Mouse (Mus musculus) cerebellum, adult (tissue): ENCODE data around the gene Vgll4.

Source experiments
- ATAC-seq: cut with Nextera tagmentation; 2 replicates; pipeline ENCODE4 v1.9.2; 2017; ENCODE audit warnings: mild to moderate bottlenecking, moderate library complexity, mixed read lengths; ENCODE audit not compliant: insufficient number of reproducible peaks, low FRiP score, low TSS enrichment

The Vgll4 gene

DNA sequence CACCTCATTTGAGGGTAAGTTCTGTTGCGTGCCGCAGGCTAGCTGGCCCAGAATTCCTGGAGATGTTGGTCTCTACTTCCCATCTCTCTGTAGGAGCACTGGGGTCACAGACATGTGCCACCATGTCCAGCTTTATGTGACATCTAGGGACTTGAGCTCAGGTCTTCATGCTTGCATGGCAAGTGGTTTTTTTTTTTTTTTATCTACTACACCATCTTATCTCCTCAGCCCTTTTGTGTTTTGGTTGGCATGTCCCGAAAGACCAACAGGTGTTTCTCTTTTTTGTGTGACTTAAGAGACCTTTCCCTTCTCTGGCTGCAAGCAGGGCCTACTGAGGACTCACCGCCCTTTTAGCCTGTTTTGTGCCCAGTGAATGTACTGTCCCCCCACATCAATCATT lies 113.3 kb downstream of the Vgll4 start:
- no peak for ATAC-seq

DNA sequence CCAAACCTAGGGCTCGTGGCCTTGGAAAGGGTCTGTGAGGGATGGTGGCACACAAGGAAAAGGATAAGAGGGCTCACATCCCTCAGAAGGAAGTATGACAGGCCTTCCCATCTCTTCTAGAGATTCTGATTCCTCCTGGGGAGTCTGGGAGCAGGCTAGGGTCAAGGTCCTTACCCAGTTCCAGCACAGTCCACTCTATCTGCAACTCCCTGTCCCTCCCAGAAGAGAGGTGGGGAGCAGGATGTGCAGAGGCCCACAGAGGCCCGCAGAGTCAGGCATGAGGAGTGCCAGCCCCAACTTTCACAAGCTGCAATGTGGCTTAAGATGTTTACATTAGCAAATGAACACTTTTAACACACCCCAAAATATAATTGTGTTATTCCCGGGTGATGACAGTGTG lies 114.2 kb downstream of the Vgll4 start:
- ATAC-seq, result no peak

DNA sequence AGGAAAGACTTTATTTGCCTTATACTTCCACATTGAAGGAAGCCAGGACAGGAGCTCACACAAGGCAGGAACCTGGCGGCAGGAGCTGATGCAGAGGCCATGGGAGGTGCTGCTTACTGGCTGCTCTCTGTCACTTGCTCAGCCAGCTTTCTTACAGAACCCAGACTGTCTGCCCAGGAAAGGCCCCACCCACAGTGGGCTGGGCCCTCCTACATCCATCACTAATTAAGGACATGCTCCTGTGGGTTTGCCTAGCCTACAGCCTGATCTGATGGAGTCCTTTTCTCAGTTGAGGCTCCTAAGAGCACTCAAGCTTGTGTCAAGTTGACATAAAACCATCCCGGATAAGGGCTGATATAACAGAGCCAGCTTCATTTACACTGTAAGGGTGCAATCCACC lies 115.4 kb downstream of the Vgll4 start:
- ATAC-seq, result no peak

DNA sequence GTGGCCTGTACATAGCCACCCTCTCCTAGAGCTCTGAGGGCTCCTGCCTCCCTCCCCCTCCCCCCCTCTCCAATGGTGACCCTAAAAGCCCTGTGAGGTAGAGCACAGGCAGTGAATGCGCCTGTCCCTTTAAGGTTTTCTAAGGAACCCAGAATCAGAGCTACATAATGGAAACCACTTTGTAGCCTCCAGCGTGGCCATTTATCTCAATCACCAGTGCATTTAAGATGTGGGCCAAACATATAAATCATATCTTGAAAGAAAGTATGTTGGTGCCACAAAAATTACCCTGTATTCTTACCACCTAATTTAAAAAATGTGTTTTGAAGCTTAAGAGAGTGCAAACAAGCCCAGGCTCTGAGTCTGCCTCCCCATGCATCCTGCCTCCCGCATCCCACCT lies 117.1 kb downstream of the Vgll4 start:
- ATAC-seq, result no peak

DNA sequence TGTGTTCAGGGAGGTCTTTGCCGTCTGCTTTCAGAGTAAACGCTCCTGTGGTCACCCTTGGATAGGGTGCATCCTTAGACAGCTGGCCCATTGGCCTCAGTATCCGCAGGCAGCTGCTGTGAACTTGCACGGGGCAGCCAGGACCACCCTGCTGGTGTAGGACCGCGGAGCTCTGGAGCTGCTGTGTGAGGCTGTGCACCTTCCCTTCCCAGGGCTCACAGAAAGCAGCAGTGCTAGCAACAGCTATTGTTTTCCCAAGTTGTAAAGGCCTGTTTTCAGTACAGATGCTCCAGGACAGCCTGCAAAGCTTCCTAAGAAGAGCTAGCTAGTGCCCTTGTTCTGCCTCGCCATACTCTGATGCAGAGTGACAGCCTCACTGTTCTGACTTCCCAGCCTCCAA lies 118.1 kb downstream of the Vgll4 start:
- ATAC-seq, result no peak

DNA sequence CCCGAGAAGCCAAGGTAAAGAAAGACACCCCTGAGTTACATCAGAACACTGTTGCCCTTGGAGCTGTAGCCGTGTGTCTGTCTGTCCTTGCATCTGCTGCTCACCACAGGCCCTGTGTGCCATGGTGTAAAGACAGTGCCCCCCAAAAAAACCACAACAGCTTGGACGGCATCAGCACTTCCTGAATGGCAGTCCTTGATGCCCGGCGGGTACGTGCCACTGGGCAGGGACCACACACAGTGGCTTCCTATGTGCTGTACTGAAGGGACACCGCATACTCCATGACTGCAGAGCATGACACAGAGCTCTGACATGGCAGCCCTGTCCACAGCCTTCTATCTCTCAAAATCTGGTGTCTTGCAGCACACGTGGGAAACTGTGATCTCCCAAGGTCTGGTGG lies 120.0 kb downstream of the Vgll4 start:
- ATAC-seq, result no peak

DNA sequence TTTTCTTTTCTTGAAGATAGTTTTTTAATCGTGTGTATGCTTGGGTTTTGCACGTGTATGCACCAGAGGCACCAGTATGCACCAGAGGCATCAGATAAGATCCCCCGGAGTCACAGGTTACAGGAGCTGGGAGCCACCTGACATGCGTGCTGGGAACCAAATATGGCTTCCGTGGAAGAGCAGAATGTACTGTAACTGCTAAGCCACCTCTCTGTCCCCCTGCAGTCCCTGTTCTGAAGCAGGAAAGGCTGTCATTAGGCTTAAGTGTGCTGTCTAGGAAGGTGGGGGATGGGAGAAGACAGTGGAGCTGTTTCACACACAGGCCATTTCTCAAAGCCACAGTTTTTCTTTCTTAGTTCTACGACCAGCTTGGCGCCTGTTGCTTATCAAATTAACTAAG lies 121.0 kb downstream of the Vgll4 start:
- ATAC-seq, result no peak

DNA sequence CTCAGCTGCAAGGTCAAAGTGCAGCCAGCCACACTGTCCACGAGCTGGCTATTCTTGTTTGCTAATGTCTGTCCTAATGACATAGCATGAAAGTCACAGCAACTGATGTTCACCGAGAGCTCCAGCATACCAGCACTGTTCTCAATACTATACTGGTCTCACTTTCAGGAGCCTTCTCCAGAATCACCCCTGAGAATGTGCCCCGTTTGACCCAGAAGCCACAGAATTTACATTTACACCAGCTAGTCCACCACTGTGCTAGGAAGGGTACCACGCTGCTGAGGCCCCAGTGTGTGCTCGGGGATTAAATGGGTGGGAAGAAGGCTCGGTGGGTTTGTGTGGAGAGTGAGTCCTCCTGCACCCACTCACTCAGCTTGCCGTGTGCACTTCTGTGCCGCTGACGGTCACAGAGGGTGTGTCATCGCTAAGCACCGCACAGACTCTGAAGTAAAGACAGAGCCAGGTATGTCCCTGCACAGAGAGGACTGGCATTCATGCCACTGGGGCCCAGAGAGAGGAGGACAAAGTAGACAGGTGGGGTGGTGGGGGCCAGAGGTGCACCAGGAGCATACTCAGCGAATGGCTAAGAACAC lies 122.1 kb downstream of the Vgll4 start:
- no peak for ATAC-seq

DNA sequence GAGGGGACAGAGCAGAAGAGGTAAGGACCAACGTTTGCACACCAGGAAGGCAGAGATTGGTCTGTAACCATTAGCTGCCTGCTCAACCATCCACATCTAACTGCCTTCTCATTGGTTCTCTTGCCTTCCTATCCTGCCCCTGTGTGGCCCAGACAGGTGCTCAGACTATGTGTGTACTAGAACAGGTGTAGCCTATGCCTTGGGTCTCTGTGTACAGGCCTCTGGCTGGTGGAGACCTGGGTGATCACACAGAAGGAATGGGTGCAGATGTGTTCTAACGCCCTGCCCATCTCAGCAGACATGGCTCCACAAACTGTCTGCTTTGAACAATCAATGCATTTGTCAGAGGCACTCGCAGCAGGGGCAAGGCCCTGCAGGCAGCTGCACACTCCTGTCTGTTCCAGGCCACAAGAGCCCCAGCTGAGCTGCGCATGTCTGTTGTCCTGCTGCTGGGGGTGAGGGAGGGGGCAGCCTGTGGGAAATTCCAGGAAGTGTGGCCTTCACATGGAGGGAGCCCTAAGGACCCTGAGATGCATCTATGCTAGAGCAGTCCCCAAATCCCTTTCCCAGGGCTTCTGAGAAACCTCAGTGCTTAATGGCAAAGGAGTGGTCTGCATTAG lies 123.5 kb downstream of the Vgll4 start:
- ATAC-seq, result no peak

DNA sequence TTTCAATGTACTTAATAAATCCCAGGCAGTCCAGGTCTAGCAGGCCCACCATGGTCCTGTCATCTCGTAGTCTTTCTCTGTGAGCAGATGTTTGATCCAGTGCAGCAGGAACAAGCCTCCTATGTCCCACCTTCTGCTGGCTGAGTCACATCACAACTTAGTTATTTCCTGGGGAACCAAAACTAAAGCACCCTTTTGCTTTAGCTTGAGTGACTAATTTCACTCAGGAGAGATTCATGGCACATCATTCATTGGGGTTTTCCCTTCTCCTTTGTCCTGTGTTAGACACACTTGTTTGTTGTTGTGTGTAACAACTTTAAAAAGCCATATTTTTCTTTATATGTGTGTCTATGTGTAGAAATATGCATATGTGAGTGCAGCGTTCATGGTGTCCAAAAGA lies 126.9 kb downstream of the Vgll4 start:
- ATAC-seq, result no peak

DNA sequence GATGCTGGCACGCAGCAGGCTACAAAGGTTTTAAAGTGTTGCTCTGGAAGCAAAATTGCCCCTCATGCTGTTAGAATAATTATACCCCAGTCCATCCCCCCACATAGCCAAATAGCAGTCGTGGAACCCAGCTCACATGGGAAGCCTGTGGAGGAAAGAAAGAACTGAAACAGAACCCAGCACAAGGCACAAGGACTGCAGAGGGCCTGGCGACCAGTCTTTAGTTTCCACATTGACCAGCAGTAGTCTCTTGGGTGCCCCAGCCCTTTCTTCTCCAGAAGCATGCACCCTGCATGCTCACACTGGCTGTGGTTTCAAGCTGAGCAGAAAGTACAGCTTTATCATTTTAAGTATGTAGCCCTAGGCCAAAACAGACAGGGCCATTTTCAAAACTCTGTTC lies 127.7 kb downstream of the Vgll4 start:
- ATAC-seq, result no peak

DNA sequence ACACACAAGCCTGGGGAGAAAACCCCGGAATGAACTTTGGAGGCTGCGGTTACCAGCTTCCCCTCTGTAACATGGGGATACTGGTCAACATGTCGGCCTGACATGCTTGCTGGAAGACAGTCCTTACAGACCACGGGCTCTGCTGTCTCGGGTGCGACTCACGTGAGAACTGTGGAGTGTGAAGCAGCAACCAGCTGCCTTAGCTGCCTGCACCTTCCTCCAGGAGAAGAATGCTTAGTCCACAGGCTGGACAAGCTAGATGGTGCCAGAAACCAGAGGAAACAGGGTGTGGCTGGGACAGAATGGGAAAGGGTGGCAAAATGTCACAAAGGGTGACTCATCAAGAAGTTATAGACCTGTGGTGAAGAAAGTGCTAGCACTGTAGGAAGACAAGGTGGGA lies 129.8 kb downstream of the Vgll4 start:
- no peak for ATAC-seq

DNA sequence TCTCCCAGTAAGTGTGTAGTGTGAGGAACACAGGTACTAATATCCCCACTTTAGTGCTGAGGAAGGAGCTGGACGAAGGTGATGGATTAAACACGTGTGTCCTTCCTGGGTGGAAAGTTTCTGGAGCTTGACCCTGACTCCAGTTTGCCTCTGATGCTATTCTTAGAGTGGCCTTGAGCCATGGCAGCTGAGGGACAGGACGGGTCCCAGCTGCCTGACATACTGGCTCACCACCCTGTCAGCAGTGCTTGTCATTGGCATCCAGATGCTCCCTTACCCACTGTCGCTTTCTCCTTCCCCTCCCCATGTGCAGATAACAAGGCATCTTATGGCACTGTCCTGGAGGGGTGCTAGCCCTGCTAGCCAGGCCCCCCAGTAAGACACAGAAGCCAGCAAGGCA lies 130.9 kb downstream of the Vgll4 start:
- no peak for ATAC-seq

DNA sequence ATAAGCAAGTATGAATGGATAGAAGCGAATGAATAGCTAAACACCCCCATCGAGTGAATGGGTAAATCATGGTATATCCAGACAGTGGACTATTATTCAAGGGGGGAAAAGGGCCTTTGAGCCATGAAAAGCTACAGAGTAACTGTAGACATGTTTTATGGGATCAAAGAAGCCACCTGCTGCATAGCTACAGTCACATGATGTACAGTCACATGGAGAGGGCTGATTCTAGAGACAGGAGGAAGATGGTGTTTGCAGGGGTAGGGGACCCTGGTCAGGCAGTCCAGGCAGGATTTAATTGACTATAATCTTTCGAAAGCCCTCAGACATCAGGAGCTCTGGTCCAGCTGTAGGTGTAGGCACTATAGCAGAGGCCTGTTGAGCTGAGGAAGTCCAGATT lies 133.4 kb downstream of the Vgll4 start:
- no peak for ATAC-seq

DNA sequence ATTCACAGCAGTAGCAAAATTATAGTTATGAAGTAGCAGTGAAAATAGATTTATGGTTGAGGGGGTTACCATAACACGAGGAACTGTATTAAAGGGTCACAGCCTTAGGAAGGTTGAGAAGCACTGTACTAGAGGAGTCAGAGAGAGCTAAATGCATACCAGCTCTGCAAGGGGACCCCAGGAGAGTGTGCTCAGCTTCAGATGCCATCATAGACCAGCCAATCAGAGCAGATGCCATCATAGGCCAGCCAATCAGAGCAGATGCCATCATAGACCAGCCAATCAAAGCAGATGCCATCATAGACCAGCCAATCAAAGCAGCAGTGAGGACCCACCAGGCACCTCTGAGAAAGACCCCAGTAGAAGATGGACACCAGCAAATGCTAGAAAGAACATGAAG lies 134.0 kb downstream of the Vgll4 start:
- ATAC-seq, result no peak

DNA sequence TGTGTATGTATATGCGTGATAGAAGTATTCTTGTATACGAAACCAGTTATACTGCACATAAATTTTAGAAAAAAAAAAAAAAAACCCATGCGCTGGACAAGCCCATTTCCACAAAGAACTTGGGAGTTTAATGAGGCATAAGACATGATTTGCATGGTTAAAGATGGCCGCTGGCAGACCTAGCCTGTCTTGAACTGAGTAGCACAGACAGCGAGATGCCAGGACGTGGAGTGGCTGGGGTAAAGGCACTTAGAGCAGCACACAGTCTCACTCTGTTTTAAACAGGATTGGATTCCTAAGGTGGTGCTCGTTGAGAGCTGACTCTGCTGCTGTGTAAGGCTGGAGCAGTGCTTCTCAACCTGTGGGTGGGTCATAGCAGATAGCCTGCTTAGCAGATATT lies 134.4 kb downstream of the Vgll4 start:
- ATAC-seq, result no peak

DNA sequence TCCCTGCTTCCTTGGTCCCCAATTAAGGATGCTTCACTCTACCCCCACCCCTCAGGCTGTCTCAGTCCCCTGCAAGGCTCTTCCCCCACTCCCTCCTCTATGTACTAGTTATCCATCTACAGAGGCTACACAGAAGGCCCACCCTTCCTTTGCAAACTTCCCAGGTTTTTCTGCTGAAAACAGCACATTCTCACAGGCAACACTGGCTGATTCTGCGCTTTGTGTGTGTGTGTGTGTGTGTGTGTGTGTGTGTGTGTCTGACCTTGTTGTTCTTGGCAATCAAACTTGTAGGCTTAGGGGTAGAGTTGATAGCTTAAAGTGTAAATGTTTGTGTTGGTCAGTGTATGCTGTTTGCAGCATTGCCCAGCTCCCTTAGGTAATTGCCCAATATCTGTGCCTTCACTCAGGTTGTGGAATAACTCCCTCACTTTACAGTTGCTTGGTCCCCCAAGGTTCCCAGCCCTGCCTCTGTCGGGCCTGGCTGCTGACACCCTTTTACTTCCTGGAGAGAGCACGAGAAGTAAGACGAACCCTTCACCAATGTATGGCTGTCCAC lies 135.9 kb downstream of the Vgll4 start:
- ATAC-seq, result no peak

DNA sequence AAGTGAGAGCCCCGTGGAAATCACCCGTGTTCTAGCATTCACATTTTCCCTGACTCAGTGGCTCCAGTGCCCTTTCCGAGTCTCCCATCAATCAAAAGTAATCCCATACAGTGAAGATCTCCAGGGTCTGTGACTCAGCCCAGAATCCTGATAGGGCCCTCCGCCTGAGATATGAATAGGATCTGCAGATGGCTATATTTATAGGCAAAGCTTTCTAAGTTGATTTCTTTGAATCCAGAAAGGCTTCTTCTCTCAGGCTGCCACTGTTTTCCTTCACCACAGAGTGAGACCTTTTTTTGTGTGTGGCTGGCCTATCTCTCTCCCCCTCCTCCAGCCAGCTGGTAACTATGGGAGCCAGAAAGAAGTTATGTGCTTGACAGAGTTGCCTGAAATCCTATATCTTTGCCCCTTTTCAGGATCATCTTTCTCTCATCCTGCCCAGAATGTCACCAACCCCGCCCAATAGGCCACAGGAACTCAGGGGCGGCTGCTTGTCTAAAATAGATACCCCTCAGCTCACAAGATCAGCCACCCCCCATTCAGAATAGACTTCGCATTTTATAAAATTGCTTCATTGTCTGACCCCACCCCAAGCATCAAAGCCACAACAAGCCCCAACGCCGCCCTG lies 136.6 kb downstream of the Vgll4 start:
- no peak for ATAC-seq

DNA sequence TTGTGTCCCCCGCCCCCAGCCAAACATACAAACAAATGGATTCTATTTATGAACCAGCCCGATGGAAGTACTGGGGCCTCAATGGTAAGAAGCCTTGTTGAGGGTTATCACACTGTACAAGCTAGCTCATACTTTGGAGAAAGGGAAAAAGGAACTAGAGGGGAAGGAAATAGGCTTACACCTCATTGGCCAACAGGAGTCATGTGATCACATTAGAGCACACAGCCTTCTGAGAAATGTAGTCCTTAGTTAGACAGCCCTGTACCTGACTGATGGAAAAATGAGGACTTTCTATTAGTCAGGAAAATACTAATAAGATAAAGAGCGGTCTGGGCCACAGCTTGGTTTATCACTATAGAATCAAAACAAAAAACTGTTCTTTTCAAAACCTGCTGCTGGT lies 138.0 kb downstream of the Vgll4 start:
- ATAC-seq, result no peak

DNA sequence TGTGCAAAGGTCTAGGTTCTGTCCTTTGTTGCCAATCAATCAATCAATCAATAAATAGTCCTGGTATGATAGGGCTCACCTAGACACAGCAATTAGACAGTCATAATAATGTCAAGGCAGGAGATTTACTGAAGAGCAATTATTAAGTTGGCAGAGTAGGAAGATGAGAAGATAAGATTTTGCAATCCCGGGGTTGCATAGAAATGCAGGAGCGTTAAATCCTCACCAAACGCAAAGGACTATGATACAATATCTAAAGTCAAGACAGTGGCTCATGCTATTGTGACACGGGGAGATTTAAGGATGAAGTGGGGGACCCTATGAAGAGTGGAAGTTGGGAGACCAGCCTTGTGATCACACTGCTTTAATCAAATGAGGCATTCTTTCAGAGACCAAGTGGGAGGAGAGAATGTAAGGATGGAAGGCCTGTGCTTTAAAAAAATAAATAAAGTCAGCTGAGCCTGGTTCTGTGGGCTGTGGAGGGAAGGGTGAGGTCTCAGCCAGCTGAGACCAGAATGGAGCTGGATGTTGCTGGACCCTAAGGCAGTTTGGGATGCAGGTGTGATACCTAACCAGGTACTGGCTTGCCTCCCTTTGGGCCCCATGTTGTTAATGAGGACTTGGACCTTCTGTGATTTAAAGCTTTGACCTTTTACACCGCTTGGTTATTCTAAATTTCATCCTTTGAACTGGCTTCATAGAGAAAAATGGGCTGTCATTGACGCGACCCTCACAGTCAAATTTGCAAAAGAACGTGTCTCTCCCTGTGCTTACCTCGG lies 139.9 kb downstream of the Vgll4 start:
- ATAC-seq, result no peak

DNA sequence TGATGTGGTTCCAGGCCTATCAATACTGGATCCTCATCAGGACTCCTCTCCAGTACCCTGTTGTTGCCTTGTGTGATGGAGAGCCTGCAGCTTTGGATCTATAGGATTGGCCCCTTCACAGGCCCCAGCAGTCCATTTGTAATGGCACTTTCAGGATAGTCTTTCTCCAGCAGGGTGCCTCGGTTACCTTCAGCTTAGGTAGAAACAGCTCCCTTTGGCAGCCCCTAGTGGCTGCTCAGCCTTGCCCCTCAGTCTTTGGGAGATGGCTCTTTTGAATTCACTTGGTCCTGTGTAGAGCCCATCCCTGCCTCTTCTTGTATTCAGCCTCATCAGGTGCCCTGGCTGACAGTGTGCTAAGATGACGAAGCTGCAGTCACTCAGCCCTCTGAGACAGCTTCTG lies 142.9 kb downstream of the Vgll4 start:
- ATAC-seq, result no peak
